Mouse (Mus musculus): Measurements from ENCODE around the gene Igf2r. TPM values are rescaled to one million over a fixed set of nuclear protein-coding genes. Genes with fewer than 3 reads are reported as not detected.

Gene Igf2r
- polyA plus RNA-seq, 1 experiment, result 8.3 TPM

DNA sequence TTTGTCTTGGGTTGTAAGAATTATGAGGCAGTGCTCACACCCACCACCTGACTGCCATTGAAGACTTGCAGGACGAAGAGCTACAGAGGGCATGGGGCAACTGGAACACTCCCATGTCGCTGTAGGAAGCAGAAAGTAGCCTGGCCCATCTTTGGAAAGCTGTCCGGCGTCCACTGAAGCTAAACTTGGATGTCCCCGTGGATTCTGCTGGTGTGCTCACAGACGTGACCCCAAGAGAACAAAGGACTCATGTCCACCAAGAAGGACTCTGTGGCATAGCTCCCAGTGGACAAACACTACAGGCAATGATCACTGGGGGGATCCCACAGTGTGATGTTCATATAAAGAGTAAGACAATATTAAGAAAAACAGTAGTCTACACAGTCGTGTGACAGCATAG, 110.7 kb downstream of the Igf2r start:
- H3K4me1 ChIP-seq (ENCODE audit: control insufficient read depth, insufficient read depth, low read length), result 0 out of 2 replicates have a peak, but pooled peaks cover 2% of the 10 kb centered on the region
- TF ChIP-seq CTCF (IDR thresholded peaks at IDR 0.05; ENCODE audit: control insufficient read depth, insufficient read depth, low read length) (no peak), POLR2A (IDR thresholded peaks at IDR 0.05; ENCODE audit: borderline replicate concordance, control insufficient read depth, low read depth, low read length) (no peak)
- no peak overlapping the region for H3K27ac ChIP-seq (ENCODE audit: control insufficient read depth, insufficient read depth, low read depth, low read length, poor library complexity)
- 75% methylated on average over 7 of the region's 7 CpGs for WGBS
- no peak overlapping the region for H3K4me3 ChIP-seq (replicated peaks; ENCODE audit: control insufficient read depth, low read depth, low read length)

DNA sequence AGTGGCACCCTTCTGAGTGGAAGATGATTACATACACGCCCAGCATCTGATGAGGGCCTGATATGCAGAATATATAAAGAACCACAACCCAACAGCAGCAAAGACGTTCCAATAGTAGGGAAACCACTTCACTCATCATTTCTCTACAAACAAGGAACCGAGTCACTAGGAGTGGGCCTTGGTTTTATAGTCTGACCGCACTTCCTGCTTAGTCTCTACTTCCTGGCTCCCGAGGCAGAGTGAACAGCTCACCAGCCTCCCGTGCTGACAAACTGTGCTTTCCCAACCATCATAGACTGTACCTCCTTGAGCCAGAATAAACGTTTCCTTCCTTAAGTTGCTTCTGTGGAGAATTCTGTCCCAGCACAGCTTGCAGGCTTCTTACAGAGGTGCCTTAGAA, 113.6 kb downstream of the Igf2r start:
- WGBS, result 4% methylated on average over 7 of the region's 7 CpGs
- 0 out of 2 replicates have a peak, but pooled peaks cover 2% of the 10 kb centered on the region for H3K4me1 ChIP-seq (ENCODE audit: control insufficient read depth, insufficient read depth, low read length)
- no peak overlapping the region for H3K4me3 ChIP-seq (replicated peaks; ENCODE audit: control insufficient read depth, low read depth, low read length)
- no peak for TF ChIP-seq POLR2A (IDR thresholded peaks at IDR 0.05; ENCODE audit: borderline replicate concordance, control insufficient read depth, low read depth, low read length)
- no peak for TF ChIP-seq CTCF (IDR thresholded peaks at IDR 0.05; ENCODE audit: control insufficient read depth, insufficient read depth, low read length)
- H3K27ac ChIP-seq (ENCODE audit: control insufficient read depth, insufficient read depth, low read depth, low read length, poor library complexity), result no peak overlapping the region

DNA sequence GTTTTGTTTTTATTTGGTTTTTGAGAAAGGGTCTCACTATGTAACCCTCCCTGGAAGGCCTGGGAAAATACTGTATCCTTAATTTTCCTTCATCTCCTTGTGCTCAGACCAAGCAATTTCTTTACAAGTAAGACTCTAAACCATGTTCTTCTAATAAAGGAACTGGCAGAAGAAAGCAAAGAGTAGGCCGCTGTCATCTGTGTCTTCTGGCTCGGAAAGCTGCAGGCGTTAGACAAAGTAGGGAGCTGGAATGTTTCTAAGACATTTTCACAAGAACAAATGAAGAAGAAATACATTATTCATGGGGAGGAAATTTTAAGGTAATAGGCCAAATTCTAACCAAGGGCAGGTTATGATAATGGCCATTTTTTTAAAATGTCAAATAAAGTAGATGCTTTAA, 115.4 kb downstream of the Igf2r start:
- WGBS, result 91% methylated on average over 3 of the region's 3 CpGs
- TF ChIP-seq CTCF (IDR thresholded peaks at IDR 0.05; ENCODE audit: control insufficient read depth, insufficient read depth, low read length) (no peak), POLR2A (IDR thresholded peaks at IDR 0.05; ENCODE audit: borderline replicate concordance, control insufficient read depth, low read depth, low read length) (no peak)
- Histone ChIP-seq H3K4me1 (ENCODE audit: control insufficient read depth, insufficient read depth, low read length) (0 out of 2 replicates have a peak, but pooled peaks cover 2% of the 10 kb centered on the region), H3K4me3 (replicated peaks; ENCODE audit: control insufficient read depth, low read depth, low read length) (no peak overlapping the region), H3K27ac (ENCODE audit: control insufficient read depth, insufficient read depth, low read depth, low read length, poor library complexity) (no peak overlapping the region)

DNA sequence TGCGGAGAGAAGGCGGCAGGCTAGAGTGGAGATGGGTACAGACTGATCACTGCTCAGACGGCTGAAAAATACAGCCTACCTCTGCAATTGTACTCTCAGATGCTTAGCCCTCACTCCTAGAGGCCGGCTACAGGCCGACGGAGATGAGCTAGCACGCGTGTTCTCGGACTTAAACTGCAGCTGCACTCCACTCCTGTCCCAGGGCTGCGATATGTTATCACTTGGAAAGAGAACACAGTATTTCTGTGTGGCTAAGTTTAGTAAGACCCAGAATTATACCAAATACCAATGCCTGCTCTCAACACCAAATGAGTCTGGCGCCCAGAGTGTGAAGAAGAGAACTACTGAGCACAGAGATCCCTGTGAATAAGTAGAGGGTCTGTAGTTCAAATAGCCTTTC, 116.9 kb downstream of the Igf2r start:
- TF ChIP-seq CTCF (IDR thresholded peaks at IDR 0.05; ENCODE audit: control insufficient read depth, insufficient read depth, low read length) (no peak), POLR2A (IDR thresholded peaks at IDR 0.05; ENCODE audit: borderline replicate concordance, control insufficient read depth, low read depth, low read length) (no peak)
- H3K4me3 ChIP-seq (replicated peaks; ENCODE audit: control insufficient read depth, low read depth, low read length), result no peak overlapping the region
- 91% methylated on average over 11 of the region's 11 CpGs for WGBS
- no peak overlapping the region for H3K27ac ChIP-seq (ENCODE audit: control insufficient read depth, insufficient read depth, low read depth, low read length, poor library complexity)
- 0 out of 2 replicates have a peak, but pooled peaks cover 2% of the 10 kb centered on the region for H3K4me1 ChIP-seq (ENCODE audit: control insufficient read depth, insufficient read depth, low read length)

DNA sequence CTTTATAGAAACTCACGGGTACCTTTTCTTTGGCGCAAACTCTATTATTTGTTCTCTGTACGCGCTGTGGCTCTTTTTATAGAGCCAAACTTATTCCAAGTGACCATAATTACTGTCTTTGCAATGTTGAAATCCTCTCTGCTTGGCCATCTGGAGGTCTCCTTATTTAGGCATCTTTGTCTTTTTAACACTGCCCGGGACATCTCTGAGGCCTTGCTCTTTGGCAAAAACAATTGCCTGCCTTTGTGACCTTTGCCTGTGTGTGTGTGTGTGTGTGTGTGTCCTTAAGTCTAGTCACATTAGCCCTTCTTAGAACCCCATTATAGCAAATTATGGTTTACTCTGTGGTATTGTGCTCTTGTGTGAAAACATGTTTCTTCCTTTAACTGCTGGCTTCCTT, 124.0 kb downstream of the Igf2r start:
- no peak overlapping the region for H3K4me3 ChIP-seq (replicated peaks; ENCODE audit: control insufficient read depth, low read depth, low read length)
- WGBS, result 85% methylated on average over 5 of the region's 5 CpGs
- no peak for TF ChIP-seq POLR2A (IDR thresholded peaks at IDR 0.05; ENCODE audit: borderline replicate concordance, control insufficient read depth, low read depth, low read length)
- TF ChIP-seq CTCF (IDR thresholded peaks at IDR 0.05; ENCODE audit: control insufficient read depth, insufficient read depth, low read length), result no peak
- H3K27ac ChIP-seq (ENCODE audit: control insufficient read depth, insufficient read depth, low read depth, low read length, poor library complexity), result no peak overlapping the region
- no peaks in the 10 kb centered on the region for H3K4me1 ChIP-seq (ENCODE audit: control insufficient read depth, insufficient read depth, low read length)

DNA sequence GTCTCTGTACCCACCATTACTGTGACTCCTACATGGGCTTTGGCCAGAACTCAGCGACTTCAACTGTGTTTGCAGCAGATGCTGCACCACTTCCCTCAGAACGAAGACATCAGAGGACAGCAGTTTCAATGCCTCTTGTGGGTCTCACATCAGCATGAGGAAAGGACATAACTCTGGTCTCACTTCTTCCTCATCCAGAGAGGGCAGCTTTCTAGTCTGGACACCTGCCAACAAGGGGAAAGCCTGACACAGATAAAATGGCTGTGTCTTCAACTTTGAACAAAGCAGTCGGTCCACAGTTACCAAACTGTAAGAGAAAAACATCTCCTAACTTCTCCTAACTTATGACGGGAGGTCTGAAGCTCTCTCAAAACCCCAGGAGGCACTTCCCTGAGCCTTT, 128.4 kb downstream of the Igf2r start:
- no peak overlapping the region for H3K4me3 ChIP-seq (replicated peaks; ENCODE audit: control insufficient read depth, low read depth, low read length)
- H3K27ac ChIP-seq (ENCODE audit: control insufficient read depth, insufficient read depth, low read depth, low read length, poor library complexity), result no peak overlapping the region
- H3K4me1 ChIP-seq (ENCODE audit: control insufficient read depth, insufficient read depth, low read length), result no peaks in the 10 kb centered on the region
- WGBS, result 48% methylated on average over 4 of the region's 4 CpGs
- no peak for TF ChIP-seq CTCF (IDR thresholded peaks at IDR 0.05; ENCODE audit: control insufficient read depth, insufficient read depth, low read length)
- TF ChIP-seq POLR2A (IDR thresholded peaks at IDR 0.05; ENCODE audit: borderline replicate concordance, control insufficient read depth, low read depth, low read length), result no peak

DNA sequence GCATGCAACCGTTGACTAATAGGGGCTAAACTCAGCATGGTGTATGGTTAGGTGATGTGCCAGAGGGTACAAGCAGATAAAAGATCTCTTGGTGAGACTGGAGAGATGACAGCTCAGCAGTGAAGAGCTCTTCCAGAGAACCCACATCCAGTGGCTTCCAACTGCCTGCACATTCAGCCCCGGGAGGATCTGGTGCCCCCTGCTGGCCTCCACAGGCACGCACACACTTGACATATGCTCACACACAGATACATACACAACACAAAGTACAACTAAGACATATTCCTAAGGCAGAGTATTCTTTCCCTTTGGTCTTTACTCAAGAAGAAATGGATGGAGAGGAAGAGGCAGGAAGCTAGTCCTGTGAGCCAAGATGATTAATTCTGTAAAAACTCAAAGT, 129.9 kb downstream of the Igf2r start:
- Histone ChIP-seq H3K4me1 (ENCODE audit: control insufficient read depth, insufficient read depth, low read length) (no peaks in the 10 kb centered on the region), H3K27ac (ENCODE audit: control insufficient read depth, insufficient read depth, low read depth, low read length, poor library complexity) (no peak overlapping the region), H3K4me3 (replicated peaks; ENCODE audit: control insufficient read depth, low read depth, low read length) (no peak overlapping the region)
- WGBS, result 86% methylated on average over 3 of the region's 3 CpGs
- no peak for TF ChIP-seq CTCF (IDR thresholded peaks at IDR 0.05; ENCODE audit: control insufficient read depth, insufficient read depth, low read length)
- no peak for TF ChIP-seq POLR2A (IDR thresholded peaks at IDR 0.05; ENCODE audit: borderline replicate concordance, control insufficient read depth, low read depth, low read length)

DNA sequence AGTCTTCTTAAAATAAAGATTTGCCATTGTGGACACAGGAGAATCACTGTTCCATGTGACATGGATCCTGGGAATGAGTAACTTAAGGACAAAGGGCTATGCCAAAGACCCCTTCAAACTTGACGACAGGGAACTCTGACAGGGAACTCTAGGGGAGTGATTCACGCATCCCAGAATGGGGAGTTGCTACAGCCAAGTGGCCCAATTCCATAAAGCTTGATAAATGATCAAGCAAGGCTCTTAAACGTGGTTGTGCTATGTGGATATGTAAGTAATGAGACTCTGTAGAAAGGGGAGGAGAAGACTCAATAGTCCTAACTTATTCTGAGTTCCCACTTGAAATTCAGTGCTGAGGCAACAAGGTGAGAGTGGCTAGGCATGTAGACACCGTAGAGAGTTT, 134.7 kb downstream of the Igf2r start:
- 68% methylated on average over 4 of the region's 4 CpGs for WGBS
- TF ChIP-seq POLR2A (IDR thresholded peaks at IDR 0.05; ENCODE audit: borderline replicate concordance, control insufficient read depth, low read depth, low read length) (no peak), CTCF (IDR thresholded peaks at IDR 0.05; ENCODE audit: control insufficient read depth, insufficient read depth, low read length) (no peak)
- Histone ChIP-seq H3K4me3 (replicated peaks; ENCODE audit: control insufficient read depth, low read depth, low read length) (no peak overlapping the region), H3K27ac (ENCODE audit: control insufficient read depth, insufficient read depth, low read depth, low read length, poor library complexity) (no peak overlapping the region), H3K4me1 (ENCODE audit: control insufficient read depth, insufficient read depth, low read length) (no peaks in the 10 kb centered on the region)

Other genes starting within 250 kb of the Igf2r start
- 2.0 TPM in 1 of 2 replicates, not detected in the other for gene Slc22a2, start 185.5 kb downstream of the Igf2r start, polyA plus RNA-seq (2011; ENCODE audit: insufficient read depth, insufficient read length, low replicate concordance, missing spikeins)
- 1.2 TPM in 1 of 2 replicates, not detected in the other for gene Slc22a1, start 93.8 kb downstream of the Igf2r start, polyA plus RNA-seq (2011; ENCODE audit: insufficient read depth, insufficient read length, low replicate concordance, missing spikeins)
- gene Mas1, start 98.5 kb upstream of the Igf2r start, polyA plus RNA-seq (2011; ENCODE audit: insufficient read depth, insufficient read length, low replicate concordance, missing spikeins), result not detected in 2 replicates
- not detected in 2 replicates for gene Mrgprh, start 106.4 kb upstream of the Igf2r start, polyA plus RNA-seq (2011; ENCODE audit: insufficient read depth, insufficient read length, low replicate concordance, missing spikeins)
- 3.7 and 8.6 TPM in 2 replicates for gene Pnldc1, start 140.6 kb upstream of the Igf2r start, polyA plus RNA-seq (2011; ENCODE audit: insufficient read depth, insufficient read length, low replicate concordance, missing spikeins)
- gene Tcp1, start 146.0 kb upstream of the Igf2r start, polyA plus RNA-seq (2011; ENCODE audit: insufficient read depth, insufficient read length, low replicate concordance, missing spikeins), result 120 and 188 TPM in 2 replicates
- 34.1 and 37.8 TPM in 2 replicates for gene Mrpl18, start 146.7 kb upstream of the Igf2r start, polyA plus RNA-seq (2011; ENCODE audit: insufficient read depth, insufficient read length, low replicate concordance, missing spikeins)
- 0.75 and 1.2 TPM in 2 replicates for gene Acat3, start 170.9 kb upstream of the Igf2r start, polyA plus RNA-seq (2011; ENCODE audit: insufficient read depth, insufficient read length, low replicate concordance, missing spikeins)
- 10.8 and 17.1 TPM in 2 replicates for gene Acat2, start 191.1 kb upstream of the Igf2r start, polyA plus RNA-seq (2011; ENCODE audit: insufficient read depth, insufficient read length, low replicate concordance, missing spikeins)
- 46.2 and 67.4 TPM in 2 replicates for gene Wtap, start 224.5 kb upstream of the Igf2r start, polyA plus RNA-seq (2011; ENCODE audit: insufficient read depth, insufficient read length, low replicate concordance, missing spikeins)
- 33.4 and 38.2 TPM in 2 replicates for gene Sod2, start 237.2 kb upstream of the Igf2r start, polyA plus RNA-seq (2011; ENCODE audit: insufficient read depth, insufficient read length, low replicate concordance, missing spikeins)

Measured in bone marrow, adult 2 months (tissue).